Mouse (Mus musculus) heart, postnatal 0 days (tissue): ENCODE measurements at regions not wholly inside any gene's neighbourhood (a gene's known extent, or its start where the extent isn't known, plus 50 kb on each side); places are given as distances from the start of the nearest gene placed in this dataset.

ENCODE experiments used
- CTCF ChIP-seq: IDR thresholded peaks from 2 replicates; pipeline ENCODE4 v1.5.1; 2016; ENCODE audit warnings: antibody characterized with exemption, control low read depth, low read depth
- EP300 ChIP-seq: IDR thresholded peaks from 2 replicates; pipeline ENCODE4 v1.6.1; 2016; ENCODE audit warnings: antibody characterized with exemption, low read depth

- TF ChIP-seq CTCF (no peak), EP300 (no peak)
Observed at GRCm38 (mm10) chr11:44062446-44062845, 161.4 kb upstream of the Adra1b start.
